Mouse (Mus musculus): ENCODE measurements around the gene Camk2n1.
"Not testable (repeated sequence)": the region's sequence is repeated elsewhere in the genome, so short reads cannot be mapped to it uniquely, and the experiment has no call there.

Gene Camk2n1

GRCm38 (mm10) chr4:138453753-138454570 is at the start of gene Camk2n1:
TSS of gene Camk2n1 (plus strand) at chr4:138454314.
- DNase-seq, result peak; percentile 86 to 94

GRCm38 (mm10) chr4:138404806-138405205 is 49.3 kb upstream of the Camk2n1 start:
- DNase-seq, result peak in 1 of 2 experiments; percentile 46

- no peak for DNase-seq
Observed at GRCm38 (mm10) chr4:138407479-138408194, 46.5 kb upstream of the Camk2n1 start.

GRCm38 (mm10) chr4:138411011-138411410 is 43.1 kb upstream of the Camk2n1 start:
- no peak for DNase-seq

- DNase-seq, result no peak
Observed at GRCm38 (mm10) chr4:138411504-138412121, 42.5 kb upstream of the Camk2n1 start.

- DNase-seq, result peak in 1 of 2 experiments; percentile 22
Observed at GRCm38 (mm10) chr4:138414725-138415124, 39.4 kb upstream of the Camk2n1 start.

GRCm38 (mm10) chr4:138415991-138416390 is 38.1 kb upstream of the Camk2n1 start:
- no peak for DNase-seq

GRCm38 (mm10) chr4:138416414-138416813 is 37.7 kb upstream of the Camk2n1 start:
- DNase-seq, result no peak

- no peak for DNase-seq
Observed at GRCm38 (mm10) chr4:138417882-138418281, 36.2 kb upstream of the Camk2n1 start.

GRCm38 (mm10) chr4:138418340-138418957 is 35.7 kb upstream of the Camk2n1 start:
- DNase-seq, result no peak

- DNase-seq, result no peak
Observed at GRCm38 (mm10) chr4:138425028-138425427, 29.1 kb upstream of the Camk2n1 start.

GRCm38 (mm10) chr4:138425604-138426003 is 28.5 kb upstream of the Camk2n1 start:
- DNase-seq, result not testable (repeated sequence)

GRCm38 (mm10) chr4:138426778-138427705 is 27.1 kb upstream of the Camk2n1 start:
- DNase-seq, result peak; percentile 83 to 89

GRCm38 (mm10) chr4:138429778-138430177 is 24.3 kb upstream of the Camk2n1 start:
- DNase-seq, result peak; percentile 53 to 59

GRCm38 (mm10) chr4:138431340-138431739 is 22.8 kb upstream of the Camk2n1 start:
- DNase-seq, result peak; percentile 52 to 75

- DNase-seq, result peak; percentile 96 to 97
Observed at GRCm38 (mm10) chr4:138434347-138435316, 19.5 kb upstream of the Camk2n1 start, which contains the start of gene Mul1. TSS of gene Mul1 (plus strand) at chr4:138434671.

- DNase-seq, result no peak
Observed at GRCm38 (mm10) chr4:138440062-138440461, 14.1 kb upstream of the Camk2n1 start.

GRCm38 (mm10) chr4:138444941-138445340 is 9.2 kb upstream of the Camk2n1 start:
- no peak for DNase-seq

- no peak for DNase-seq
Observed at GRCm38 (mm10) chr4:138446981-138447380, 7.1 kb upstream of the Camk2n1 start.

GRCm38 (mm10) chr4:138447387-138447786 is 6.7 kb upstream of the Camk2n1 start:
- DNase-seq, result peak; percentile 90 to 92

Data from lung, postnatal 4 days (tissue).